Mouse (Mus musculus) lung, embryonic 16.5 days (tissue): ENCODE data around the gene Slamf1. TPM values are rescaled to one million over a fixed set of nuclear protein-coding genes. Genes with fewer than 3 reads are reported as not detected.

Experiments used
- ATAC-seq: fragments of 200-750 bp; cut with Nextera tagmentation; 2 replicates; pipeline ENCODE4 v1.8.0; 2017; ENCODE audit warnings: low read depth, mild to moderate bottlenecking, moderate library complexity
- H3K27ac ChIP-seq: fragments of 300-500 bp; sonication (generic); 2 replicates; pipeline ENCODE4 v1.5.1; 2014; ENCODE audit warnings: mild to moderate bottlenecking, control low read depth, low read length
- H3K27me3 ChIP-seq: fragments of 300-500 bp; sonication (generic); 2 replicates; pipeline ENCODE4 v1.6.1; 2014; ENCODE audit warnings: low read depth, low read length, mixed read lengths; ENCODE audit not compliant: control insufficient read depth, insufficient read depth
- H3K36me3 ChIP-seq: fragments of 300-500 bp; sonication (generic); 2 replicates; pipeline ENCODE4 v1.6.1; 2014; ENCODE audit warnings: low read length; ENCODE audit not compliant: control insufficient read depth, insufficient read depth
- H3K4me1 ChIP-seq: fragments of 300-500 bp; sonication (generic); replicated peaks from 2 replicates; pipeline ENCODE4 v1.6.1; 2014; ENCODE audit warnings: low read length, mixed read lengths; ENCODE audit not compliant: control insufficient read depth, insufficient read depth
- H3K4me2 ChIP-seq: fragments of 300-500 bp; sonication (generic); 2 replicates; pipeline ENCODE4 v1.6.1; 2014; ENCODE audit warnings: low read depth, low read length, control low read depth
- H3K4me3 ChIP-seq: fragments of 300-500 bp; sonication (generic); 2 replicates; pipeline ENCODE4 v1.5.1; 2014; ENCODE audit warnings: mild to moderate bottlenecking, low read length, control low read depth
- H3K9ac ChIP-seq: fragments of 300-500 bp; sonication (generic); 2 replicates; pipeline ENCODE4 v1.6.1; 2014; ENCODE audit warnings: low read length, control low read depth
- H3K9me3 ChIP-seq: fragments of 300-500 bp; sonication (generic); 2 replicates; pipeline ENCODE4 v1.6.1; 2016; ENCODE audit warnings: low read length; ENCODE audit not compliant: control insufficient read depth
- WGBS: fragments of 180-500 bp; shearing (Covaris S2); extraction: QIAGEN DNeasy Blood & Tissue Kit; methylation state at CpG from one replicate; pipeline ENCODE4 v1.1.7; 2014; 5-methylcytosine and 5-hydroxymethylcytosine counted together
- polyA plus RNA-seq: library from polyadenylated mRNA; unstranded; fragments of >200 nt; fragmentation: Nextera tagmentation; extraction: Ambion mirVana; gene quantifications from 2 replicates; pipeline ENCODE4 v1.2.1, GENCODE M21; 2015

Gene Slamf1
- polyA plus RNA-seq, result 0.52 and 0.53 TPM in 2 replicates

DNA sequence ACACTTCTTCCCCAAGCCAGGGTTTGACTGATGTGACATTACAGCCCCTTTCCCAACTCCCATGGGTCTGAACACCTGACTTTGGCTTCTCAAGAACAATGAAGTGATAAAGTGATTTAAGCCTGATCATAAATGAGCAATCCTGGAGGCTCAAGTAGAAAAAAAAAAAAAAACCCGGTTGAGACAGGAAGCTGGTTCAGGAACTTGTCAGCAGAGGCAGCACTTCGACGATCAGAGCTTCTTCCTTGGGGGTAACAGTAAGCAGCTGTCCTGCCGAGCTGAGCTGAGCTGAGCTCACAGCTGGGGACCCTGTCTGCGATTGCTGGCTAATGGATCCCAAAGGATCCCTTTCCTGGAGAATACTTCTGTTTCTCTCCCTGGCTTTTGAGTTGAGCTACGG lies at the start of gene Slamf1:
TSS of gene Slamf1 (plus strand) at position 230 of the 400 bp plus-strand sequence.
- ATAC-seq, result no peak
- no peaks in the 10 kb centered on the region for H3K9me3 ChIP-seq
- H3K4me3 ChIP-seq, result no peak within 1 kb of the TSS
- no peaks in the 10 kb centered on the region for H3K4me1 ChIP-seq
- no peaks in the 10 kb centered on the region for H3K27me3 ChIP-seq
- 23% methylated on average over 6 of the region's 6 CpGs for WGBS
- no peak within 1 kb of the TSS for H3K4me2 ChIP-seq
- H3K9ac ChIP-seq, result no peak within 1 kb of the TSS
- H3K27ac ChIP-seq, result no peak within 1 kb of the TSS
- H3K36me3 ChIP-seq, result no peaks in the 10 kb centered on the region

DNA sequence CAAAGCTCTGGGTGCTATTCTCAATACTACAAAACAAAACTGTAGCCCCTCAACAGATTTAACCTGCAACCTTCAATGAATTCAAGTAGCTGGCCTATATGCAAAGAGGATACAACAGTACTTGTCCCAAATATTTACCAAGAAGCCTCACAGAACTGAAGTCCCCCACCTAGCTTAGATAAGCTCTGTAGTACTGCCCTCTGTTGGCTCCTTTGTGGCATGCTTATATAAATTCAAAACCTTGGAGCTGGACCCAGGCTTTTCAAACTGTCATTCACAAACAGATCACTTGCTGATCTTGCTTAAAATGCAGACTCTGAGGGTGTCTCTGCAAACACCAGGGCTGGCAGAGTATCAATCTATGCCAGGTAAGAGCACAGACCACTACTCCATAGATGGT lies 35.7 kb upstream of the Slamf1 start:
- Histone ChIP-seq H3K27me3 (no peaks in the 10 kb centered on the region), H3K9ac (no peak overlapping the region), H3K9me3 (0 out of 2 replicates have a peak, but pooled peaks cover 2% of the 10 kb centered on the region), H3K4me1 (no peaks in the 10 kb centered on the region), H3K27ac (no peak overlapping the region), H3K36me3 (no peaks in the 10 kb centered on the region), H3K4me3 (no peak overlapping the region), H3K4me2 (no peak overlapping the region)
- ATAC-seq, result no peak

DNA sequence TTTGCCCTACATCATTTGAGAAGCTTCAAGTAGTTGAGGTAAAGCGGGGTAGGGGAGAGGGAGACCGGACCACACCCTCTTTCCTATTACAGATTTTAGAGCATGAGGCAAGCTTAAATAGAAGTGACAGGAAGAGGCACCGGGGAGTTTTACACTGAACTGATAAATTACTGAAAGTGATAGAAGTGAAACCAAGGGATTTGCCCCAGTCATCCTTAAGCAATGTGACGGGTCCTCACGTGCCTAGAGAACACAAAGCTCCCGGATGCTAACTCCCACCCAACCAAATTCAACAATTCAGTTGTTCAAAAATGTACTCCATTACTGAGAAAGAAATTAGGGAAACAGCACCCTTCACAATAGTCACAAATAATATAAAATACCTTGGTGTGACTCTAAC lies 32.0 kb upstream of the Slamf1 start:
- H3K27ac ChIP-seq, result no peak overlapping the region
- no peak overlapping the region for H3K4me3 ChIP-seq
- ATAC-seq, result no peak
- H3K9ac ChIP-seq, result no peak overlapping the region
- H3K9me3 ChIP-seq, result no peaks in the 10 kb centered on the region
- no peaks in the 10 kb centered on the region for H3K27me3 ChIP-seq
- 67% methylated on average over 6 of the region's 6 CpGs for WGBS
- no peak overlapping the region for H3K4me2 ChIP-seq
- no peaks in the 10 kb centered on the region for H3K36me3 ChIP-seq
- no peaks in the 10 kb centered on the region for H3K4me1 ChIP-seq

DNA sequence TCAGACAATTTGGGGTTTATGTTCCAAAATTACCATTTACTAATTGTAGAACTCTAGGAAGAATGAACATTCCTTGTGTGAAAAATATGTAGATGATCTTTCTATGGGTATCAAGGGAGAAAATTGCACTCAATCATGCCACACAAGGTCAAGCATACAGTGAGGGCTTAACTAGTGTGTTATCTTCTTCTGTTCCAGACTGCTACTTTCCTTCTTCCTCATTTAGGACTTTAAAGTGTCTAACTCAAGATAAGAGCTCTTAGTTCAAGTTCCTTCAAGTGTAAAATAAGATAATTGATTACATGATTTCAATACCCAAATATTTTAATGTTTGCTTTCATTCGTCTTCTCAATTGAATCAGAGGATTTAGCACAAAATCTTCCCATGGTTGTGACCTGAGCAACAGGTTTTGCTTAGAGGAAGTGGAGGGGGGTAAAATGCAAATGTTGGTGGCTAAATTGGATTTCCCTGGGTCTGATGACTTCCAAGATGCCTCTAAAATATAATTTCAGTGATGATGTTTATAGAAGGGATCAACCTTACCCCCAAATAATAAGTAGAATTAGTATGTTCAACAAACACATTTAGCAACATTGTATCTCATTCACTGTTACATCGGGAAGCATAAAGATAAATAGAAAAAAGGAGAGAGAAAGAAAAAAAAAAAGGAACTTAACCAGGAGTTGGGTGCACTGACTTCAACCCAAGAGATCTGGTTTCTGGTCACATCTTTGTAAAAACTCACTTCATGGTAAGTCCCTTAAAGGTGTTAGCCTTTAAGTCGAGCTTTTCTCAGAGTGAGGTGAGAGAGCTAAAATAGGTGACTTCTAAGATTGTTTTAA lies 18.6 kb upstream of the Slamf1 start:
- no peak overlapping the region for H3K9ac ChIP-seq
- H3K9me3 ChIP-seq, result no peaks in the 10 kb centered on the region
- no peak overlapping the region for H3K4me3 ChIP-seq
- H3K4me1 ChIP-seq, result no peaks in the 10 kb centered on the region
- no peak overlapping the region for H3K4me2 ChIP-seq
- H3K27me3 ChIP-seq, result no peaks in the 10 kb centered on the region
- no peaks in the 10 kb centered on the region for H3K36me3 ChIP-seq
- no peak for ATAC-seq
- WGBS, result 70% methylated on average over 3 of the region's 3 CpGs
- H3K27ac ChIP-seq, result no peak overlapping the region

DNA sequence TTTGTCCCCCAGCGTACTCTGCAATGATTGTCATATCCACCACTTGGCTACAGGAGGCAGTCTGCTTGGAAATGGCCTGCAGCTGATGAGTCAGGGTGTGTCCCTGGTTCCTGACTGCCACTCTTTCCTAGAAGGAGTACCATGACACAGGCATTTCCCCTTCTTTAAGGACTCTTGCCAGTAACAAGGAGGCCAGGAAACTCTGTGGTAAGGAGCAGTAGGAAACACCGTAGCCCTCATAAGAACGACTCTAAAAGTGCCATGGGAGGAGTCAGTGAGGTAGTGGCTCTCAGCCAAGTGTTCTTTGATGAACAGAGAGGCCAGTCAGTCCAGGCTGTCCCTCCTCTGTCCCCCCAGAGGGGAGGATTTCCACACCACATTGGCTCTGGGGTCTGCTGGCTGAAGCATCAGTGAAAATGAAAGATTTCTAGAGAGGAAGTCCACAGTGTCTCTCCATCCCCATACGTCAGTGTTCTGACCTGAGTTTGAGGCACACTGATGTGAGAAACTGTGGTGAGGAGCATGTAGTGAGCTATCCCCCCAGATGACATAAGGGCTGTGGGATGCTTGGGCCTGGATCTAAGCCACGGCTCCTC lies 5.0 kb upstream of the Slamf1 start:
- 0 out of 2 replicates have a peak, but pooled peaks have one; percentile 36 for ATAC-seq
- no peak overlapping the region for H3K27ac ChIP-seq

DNA sequence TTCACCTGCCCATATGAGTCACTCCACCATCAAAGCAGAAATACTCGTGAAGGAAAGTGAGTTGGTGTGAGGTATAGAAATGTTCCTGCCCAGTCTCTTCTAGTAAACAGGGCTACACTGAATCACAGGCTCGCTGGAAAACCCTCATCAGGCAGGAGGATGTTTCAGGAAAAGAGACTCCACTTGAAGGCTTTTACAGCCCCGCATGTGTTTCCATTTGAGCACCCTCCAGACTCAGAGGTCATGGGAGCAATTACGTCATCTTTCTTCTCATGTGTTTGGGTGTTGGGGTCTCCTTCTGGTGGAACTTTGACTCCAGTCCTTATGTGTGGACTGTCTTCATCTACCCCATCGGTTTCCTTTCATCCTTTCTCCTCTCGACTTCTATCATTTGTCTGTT lies 4.1 kb downstream of the Slamf1 start:
- no peak overlapping the region for H3K9ac ChIP-seq
- no peaks in the 10 kb centered on the region for H3K9me3 ChIP-seq
- no peak for ATAC-seq
- H3K27me3 ChIP-seq, result no peaks in the 10 kb centered on the region
- H3K36me3 ChIP-seq, result no peaks in the 10 kb centered on the region
- no peak overlapping the region for H3K4me2 ChIP-seq
- no peak overlapping the region for H3K4me3 ChIP-seq
- no peak overlapping the region for H3K27ac ChIP-seq
- 58% methylated on average over 6 of the region's 6 CpGs for WGBS
- H3K4me1 ChIP-seq, result no peaks in the 10 kb centered on the region

More for the DNA sequence above, 5.0 kb upstream of the Slamf1 start:
- 35% methylated on average over 5 of the region's 5 CpGs for WGBS
- Histone ChIP-seq H3K4me2 (no peak overlapping the region), H3K4me1 (no peaks in the 10 kb centered on the region), H3K4me3 (no peak overlapping the region), H3K9ac (no peak overlapping the region), H3K36me3 (no peaks in the 10 kb centered on the region), H3K9me3 (no peaks in the 10 kb centered on the region), H3K27me3 (no peaks in the 10 kb centered on the region)

DNA sequence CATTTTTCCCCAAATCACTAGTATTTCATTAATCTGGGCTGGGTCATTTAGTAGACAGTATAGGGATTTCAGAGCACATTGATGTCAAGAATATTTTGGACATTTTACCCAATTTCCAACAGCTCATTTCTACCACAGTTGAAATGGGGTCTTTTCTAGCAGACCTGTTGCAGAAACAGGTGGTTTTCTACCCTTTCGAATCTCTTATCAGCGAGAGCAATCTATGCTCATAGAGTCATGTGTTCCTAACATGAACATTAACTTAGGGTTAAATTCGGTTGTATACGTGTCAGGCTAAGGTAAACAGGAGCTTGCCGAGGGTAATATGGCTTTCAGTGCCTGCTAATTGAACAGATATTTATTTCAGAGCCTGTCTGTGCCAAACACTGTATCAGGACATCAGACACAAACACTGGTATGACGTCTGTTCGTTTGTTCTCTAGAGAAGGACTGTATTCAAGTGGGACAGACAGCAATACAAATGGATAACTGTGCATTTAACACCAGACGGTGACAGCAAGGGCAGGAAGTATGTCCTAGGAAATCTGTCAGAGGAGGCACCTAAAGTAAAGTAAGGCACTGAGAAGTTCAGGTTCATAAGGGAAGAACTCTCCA lies 5.3 kb downstream of the Slamf1 start:
- no peaks in the 10 kb centered on the region for H3K9me3 ChIP-seq
- H3K27me3 ChIP-seq, result no peaks in the 10 kb centered on the region
- no peak for ATAC-seq
- 59% methylated on average over 8 of the region's 8 CpGs for WGBS
- no peaks in the 10 kb centered on the region for H3K36me3 ChIP-seq
- no peak overlapping the region for H3K4me2 ChIP-seq
- H3K27ac ChIP-seq, result no peak overlapping the region
- no peak overlapping the region for H3K4me3 ChIP-seq
- no peaks in the 10 kb centered on the region for H3K4me1 ChIP-seq
- no peak overlapping the region for H3K9ac ChIP-seq

DNA sequence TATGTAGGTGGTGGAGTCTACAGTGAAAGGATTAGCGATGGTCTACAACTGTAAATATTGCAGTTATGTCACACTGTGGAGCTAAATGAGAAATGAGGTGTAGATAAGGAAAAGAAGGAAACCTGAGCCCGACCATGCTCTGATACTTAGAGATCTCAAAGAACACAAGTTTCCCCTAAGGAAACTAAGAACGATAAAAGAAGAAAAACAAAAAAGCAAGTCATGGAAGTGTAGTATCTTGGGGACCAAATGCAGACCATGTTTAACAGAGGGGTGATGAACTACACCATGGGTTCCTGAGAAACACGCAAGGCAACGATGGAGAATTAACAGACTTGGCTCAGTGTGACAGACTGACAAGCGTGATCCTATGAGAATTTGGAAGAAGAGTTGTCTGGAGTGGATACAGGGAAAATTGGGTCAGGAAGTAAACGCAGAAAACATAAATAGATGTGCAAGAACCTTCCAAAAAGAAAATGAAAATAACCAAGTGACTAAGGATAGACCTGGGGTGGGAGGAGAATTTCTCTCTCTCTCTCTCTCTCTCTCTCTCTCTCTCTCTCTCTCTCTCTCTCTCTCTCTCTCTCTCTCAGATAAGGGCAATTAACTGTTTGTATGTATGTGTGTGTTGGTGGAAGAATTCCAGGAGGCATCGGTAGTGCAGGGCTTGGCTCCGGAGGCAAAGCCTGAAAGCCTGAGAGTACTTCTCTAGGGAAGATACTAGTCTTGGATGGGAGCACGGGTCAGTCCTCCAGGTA lies 6.5 kb downstream of the Slamf1 start:
- no peaks in the 10 kb centered on the region for H3K9me3 ChIP-seq
- no peak overlapping the region for H3K4me2 ChIP-seq
- no peaks in the 10 kb centered on the region for H3K4me1 ChIP-seq
- 63% methylated on average over 10 of the region's 10 CpGs for whole genome bisulfite sequencing
- no peaks in the 10 kb centered on the region for H3K36me3 ChIP-seq
- no peak overlapping the region for H3K9ac ChIP-seq
- no peak for ATAC-seq
- H3K4me3 ChIP-seq, result no peak overlapping the region
- H3K27me3 ChIP-seq, result no peaks in the 10 kb centered on the region
- no peak overlapping the region for H3K27ac ChIP-seq

DNA sequence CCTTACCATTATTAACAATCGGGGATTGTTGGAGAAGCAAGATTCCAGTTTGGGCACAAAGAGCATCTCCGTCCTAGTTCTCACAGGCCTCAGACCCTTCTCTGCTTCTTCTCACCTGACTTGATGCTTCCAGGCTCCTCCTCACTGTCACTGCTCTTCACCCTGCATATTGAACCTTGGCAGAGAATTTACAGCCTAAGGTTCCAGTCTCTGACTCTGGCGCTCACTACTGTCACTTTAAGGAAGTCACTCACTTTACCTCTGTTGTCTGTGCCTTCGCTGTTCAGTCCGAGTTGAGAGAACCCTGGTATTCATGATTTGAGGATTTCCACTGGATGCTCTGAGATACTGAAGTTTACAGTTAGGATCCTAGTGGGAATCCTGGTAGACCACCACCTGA lies 7.3 kb downstream of the Slamf1 start:
- Histone ChIP-seq H3K36me3 (no peaks in the 10 kb centered on the region), H3K9ac (no peak overlapping the region), H3K4me2 (no peak overlapping the region), H3K4me3 (no peak overlapping the region), H3K9me3 (no peaks in the 10 kb centered on the region), H3K27me3 (no peaks in the 10 kb centered on the region), H3K27ac (no peak overlapping the region), H3K4me1 (no peaks in the 10 kb centered on the region)
- ATAC-seq, result no peak
- WGBS, result 72% methylated on average over 5 of the region's 5 CpGs
